Mouse (Mus musculus): Measurements from ENCODE around the gene Zfp689. TPM values are rescaled to one million over a fixed set of nuclear protein-coding genes. Genes with fewer than 3 reads are reported as not detected.

The Zfp689 gene
- polyA plus RNA-seq, 1 experiment from 2014 or later: 15.7 TPM

DNA sequence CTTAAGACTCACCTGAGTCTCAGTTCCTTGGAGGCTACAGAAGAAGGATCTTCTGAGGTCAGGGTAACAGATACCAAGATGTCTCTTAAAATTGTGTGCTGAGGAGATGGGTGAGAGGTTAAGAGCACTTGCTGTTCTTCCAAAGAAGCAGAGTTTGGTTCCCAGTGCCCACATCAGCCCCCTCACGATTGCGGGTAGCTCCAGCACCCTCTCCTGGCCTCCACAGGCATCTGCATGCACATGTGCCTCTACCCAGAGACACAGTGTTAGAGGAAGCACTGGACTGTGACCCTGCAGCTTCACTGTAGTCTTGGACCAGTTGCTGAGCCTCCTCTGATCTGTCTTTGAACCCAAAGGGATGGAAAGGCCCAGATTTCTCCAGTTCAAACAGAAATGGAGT lies 46.0 kb downstream of the Zfp689 start:
- no peak overlapping the region for H3K4me3 ChIP-seq (ENCODE audit: low read depth, low read length)
- H3K4me1 ChIP-seq (replicated peaks; ENCODE audit: control insufficient read depth, insufficient read depth, low read length): no peaks in the 10 kb centered on the region
- DNase-seq (ENCODE audit: low spot score) (no peak), ATAC-seq (replicated peaks; ENCODE audit: low FRiP score) (no peak)
- no peaks in the 10 kb centered on the region for H3K27me3 ChIP-seq (ENCODE audit: control insufficient read depth, insufficient read depth, low read length)
- H3K9ac ChIP-seq (ENCODE audit: low read length): no peak overlapping the region
- no peaks in the 10 kb centered on the region for H3K9me3 ChIP-seq (ENCODE audit: control insufficient read depth, low read length)
- H3K36me3 ChIP-seq (ENCODE audit: control insufficient read depth, insufficient read depth, low read length): no peaks in the 10 kb centered on the region
- H3K4me2 ChIP-seq (ENCODE audit: low read depth, low read length, severe bottlenecking): no peak overlapping the region
- H3K27ac ChIP-seq (ENCODE audit: low read depth, low read length): no peak overlapping the region
- 55% methylated on average over 2 of the region's 2 CpGs for WGBS

DNA sequence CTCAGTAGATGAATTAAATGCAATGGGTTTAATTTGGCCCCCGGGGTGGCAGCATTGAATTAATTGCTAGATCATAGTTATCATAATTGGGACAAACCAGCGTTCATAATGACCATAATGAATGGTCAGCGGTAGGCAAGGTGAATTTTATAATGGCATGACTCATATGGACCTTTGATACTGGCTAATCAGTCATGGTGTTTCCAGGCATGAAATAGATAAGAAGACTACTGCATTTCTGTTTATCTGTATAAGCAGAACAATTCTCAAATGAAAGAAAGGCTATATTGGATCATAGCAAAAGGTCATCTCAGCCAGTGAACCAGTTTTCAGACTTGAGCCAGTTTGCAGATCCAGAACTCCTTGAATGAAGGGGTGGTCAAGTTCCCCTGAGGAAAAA lies 48.6 kb downstream of the Zfp689 start:
- Histone ChIP-seq H3K9me3 (ENCODE audit: control insufficient read depth, low read length) (no peaks in the 10 kb centered on the region), H3K9ac (ENCODE audit: low read length) (no peak overlapping the region), H3K27ac (ENCODE audit: low read depth, low read length) (no peak overlapping the region), H3K4me3 (ENCODE audit: low read depth, low read length) (no peak overlapping the region), H3K27me3 (ENCODE audit: control insufficient read depth, insufficient read depth, low read length) (no peaks in the 10 kb centered on the region), H3K4me1 (replicated peaks; ENCODE audit: control insufficient read depth, insufficient read depth, low read length) (no peaks in the 10 kb centered on the region), H3K36me3 (ENCODE audit: control insufficient read depth, insufficient read depth, low read length) (no peaks in the 10 kb centered on the region), H3K4me2 (ENCODE audit: low read depth, low read length, severe bottlenecking) (no peak overlapping the region)
- no peak for DNase-seq (ENCODE audit: low spot score)
- no peak for ATAC-seq (replicated peaks; ENCODE audit: low FRiP score)
- WGBS: 78% methylated on average over 3 of the region's 3 CpGs

DNA sequence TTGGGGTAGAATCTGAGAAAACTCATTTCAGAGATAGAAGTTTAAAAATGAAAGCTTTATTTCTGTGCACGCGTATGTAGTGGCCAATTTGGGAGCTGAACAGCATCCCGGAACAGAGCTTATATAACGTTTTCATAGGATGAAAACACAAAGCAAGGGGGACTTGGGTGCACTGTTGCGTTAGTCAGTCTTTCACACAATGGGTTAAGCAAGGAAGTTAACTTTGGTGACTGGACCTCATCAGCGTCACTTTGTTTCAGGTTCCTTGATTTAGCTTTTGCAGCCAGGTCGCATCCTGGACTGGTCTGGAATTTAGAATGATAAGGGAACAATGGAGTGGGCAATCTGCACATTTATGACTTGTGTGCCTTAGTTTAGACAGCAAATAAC lies 55.0 kb downstream of the Zfp689 start:
- Histone ChIP-seq H3K9me3 (ENCODE audit: control insufficient read depth, low read length) (no peaks in the 10 kb centered on the region), H3K4me1 (replicated peaks; ENCODE audit: control insufficient read depth, insufficient read depth, low read length) (no peaks in the 10 kb centered on the region), H3K27ac (ENCODE audit: low read depth, low read length) (no peak overlapping the region), H3K4me3 (ENCODE audit: low read depth, low read length) (peak overlapping the region; percentile 65), H3K36me3 (ENCODE audit: control insufficient read depth, insufficient read depth, low read length) (no peaks in the 10 kb centered on the region), H3K4me2 (ENCODE audit: low read depth, low read length, severe bottlenecking) (peak overlapping the region; percentile 80), H3K9ac (ENCODE audit: low read length) (peak overlapping the region; percentile 50), H3K27me3 (ENCODE audit: control insufficient read depth, insufficient read depth, low read length) (no peaks in the 10 kb centered on the region)
- 31% methylated on average over 7 of the region's 7 CpGs for WGBS
- peak; percentile 32; the same call in 1 of the 2 replicates for ATAC-seq (replicated peaks; ENCODE audit: low FRiP score)
- DNase-seq (ENCODE audit: low spot score): no peak

DNA sequence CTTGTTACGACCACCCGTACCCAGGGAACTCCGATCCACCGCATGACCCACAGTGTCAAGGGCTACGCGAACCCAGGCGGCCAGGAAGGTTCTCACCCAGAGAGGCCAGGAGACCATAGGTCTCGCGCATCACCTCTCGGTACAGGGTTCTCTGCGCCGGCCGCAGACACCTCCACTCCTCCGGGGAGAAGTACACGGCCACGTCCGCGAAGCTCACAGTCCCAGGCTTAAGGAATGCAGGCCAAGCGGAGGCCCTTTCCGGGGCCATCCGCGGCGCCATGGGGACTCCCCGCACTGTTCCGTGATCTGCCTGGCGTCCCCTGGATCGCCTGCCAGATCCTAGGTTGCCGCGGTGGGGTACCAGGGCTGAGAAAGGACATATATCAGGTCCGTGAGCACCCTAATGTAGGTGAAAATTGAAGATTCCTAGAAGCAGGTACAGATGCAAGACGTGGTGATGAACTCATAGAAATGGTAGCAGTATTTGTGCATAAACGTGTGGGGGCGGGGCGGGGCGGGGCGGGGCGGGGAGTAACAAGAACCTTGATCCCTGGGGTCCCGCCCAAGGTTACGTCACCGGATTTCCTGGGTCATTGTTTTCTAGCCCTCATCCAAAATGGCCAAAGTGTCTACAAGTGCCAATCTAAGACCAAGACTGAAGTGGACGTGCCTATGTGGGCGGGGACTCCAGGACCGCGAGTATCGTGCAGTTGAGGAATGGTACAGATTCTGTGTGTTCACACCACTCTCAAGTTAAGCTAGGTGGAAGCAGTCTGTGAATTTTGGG lies 55.6 kb downstream of the Zfp689 start, which contains the start of gene E430018J23Rik:
Gene E430018J23Rik, minus strand, starts transcription at position 473 of the 787 bp plus-strand sequence.
- peak within 1 kb of the TSS; percentile 87 for H3K9ac ChIP-seq (ENCODE audit: low read length)
- 1% methylated on average over 45 of the region's 45 CpGs for WGBS
- peak within 1 kb of the TSS; percentile 65 for H3K4me3 ChIP-seq (ENCODE audit: low read depth, low read length)
- peak within 1 kb of the TSS; percentile 80 for H3K4me2 ChIP-seq (ENCODE audit: low read depth, low read length, severe bottlenecking)
- peak; percentile 97 for ATAC-seq (replicated peaks; ENCODE audit: low FRiP score)
- no peaks in the 10 kb centered on the region for H3K4me1 ChIP-seq (replicated peaks; ENCODE audit: control insufficient read depth, insufficient read depth, low read length)
- no peaks in the 10 kb centered on the region for H3K36me3 ChIP-seq (ENCODE audit: control insufficient read depth, insufficient read depth, low read length)
- H3K27ac ChIP-seq (ENCODE audit: low read depth, low read length): 0 out of 2 replicates have a peak within 1 kb of the TSS, but pooled peaks have one; percentile 41
- H3K9me3 ChIP-seq (ENCODE audit: control insufficient read depth, low read length): no peaks in the 10 kb centered on the region
- peak; percentile 95 for DNase-seq (ENCODE audit: low spot score)
- no peaks in the 10 kb centered on the region for H3K27me3 ChIP-seq (ENCODE audit: control insufficient read depth, insufficient read depth, low read length)

DNA sequence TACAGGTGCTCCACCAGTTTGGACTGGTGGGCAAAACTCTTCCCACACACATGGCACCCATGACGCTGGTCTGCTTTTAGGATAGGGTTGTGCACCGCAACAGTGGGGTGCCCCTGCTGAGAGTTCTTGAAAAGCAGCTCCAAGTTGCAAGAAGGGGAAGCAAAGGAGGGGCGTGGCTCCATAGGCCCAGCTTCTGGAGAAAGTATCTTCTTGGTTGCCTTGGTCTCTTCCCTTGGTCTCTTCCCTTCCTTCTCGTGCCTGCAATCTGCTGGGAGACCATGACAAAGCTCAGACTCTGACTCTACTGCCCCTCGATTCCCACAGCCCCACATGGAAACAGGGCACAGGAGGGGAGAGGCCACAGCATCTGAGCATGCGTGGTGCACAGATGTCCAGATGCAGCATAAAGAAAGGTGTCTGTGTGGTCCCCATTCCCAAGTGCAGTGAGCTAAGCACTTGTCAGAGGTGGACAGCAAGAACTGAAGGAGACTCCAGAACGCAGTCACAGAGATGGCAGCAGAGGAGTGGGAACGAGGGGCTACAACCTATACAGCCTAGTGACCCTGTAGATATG lies 56.6 kb downstream of the Zfp689 start:
- Histone ChIP-seq H3K9me3 (ENCODE audit: control insufficient read depth, low read length) (no peaks in the 10 kb centered on the region), H3K36me3 (ENCODE audit: control insufficient read depth, insufficient read depth, low read length) (no peaks in the 10 kb centered on the region), H3K4me3 (ENCODE audit: low read depth, low read length) (peak overlapping the region; percentile 65; the same call in 1 of the 2 replicates), H3K4me2 (ENCODE audit: low read depth, low read length, severe bottlenecking) (peak overlapping the region; percentile 80), H3K9ac (ENCODE audit: low read length) (0 out of 2 replicates have a peak overlapping the region, but pooled peaks have one; percentile 87), H3K27me3 (ENCODE audit: control insufficient read depth, insufficient read depth, low read length) (no peaks in the 10 kb centered on the region), H3K27ac (ENCODE audit: low read depth, low read length) (no peak overlapping the region), H3K4me1 (replicated peaks; ENCODE audit: control insufficient read depth, insufficient read depth, low read length) (no peaks in the 10 kb centered on the region)
- 92% methylated on average over 8 of the region's 8 CpGs for WGBS
- DNase-seq (ENCODE audit: low spot score) (no peak), ATAC-seq (replicated peaks; ENCODE audit: low FRiP score) (no peak)

Small RNA genes lying within 50 kb of the gene (microRNA-seq; reads per million reads assigned to microRNA genes)
- gene Gm47278 (ENCODE audit: insufficient number of aligned reads) (not detected), gene Mir7060 (ENCODE audit: insufficient number of aligned reads) (not detected)

Other genes starting within 250 kb of the Zfp689 start
- 31.7 and 36.5 TPM in 2 replicates for gene Tbc1d10b, start 240.7 kb downstream of the Zfp689 start, polyA plus RNA-seq (2014; fragmentation: Nextera tagmentation; extraction: Ambion mirVana)
- gene Mylpf, start 240.3 kb downstream of the Zfp689 start, polyA plus RNA-seq (2014; fragmentation: Nextera tagmentation; extraction: Ambion mirVana): 11.2 and 11.3 TPM in 2 replicates
- gene Zfp553, start 216.1 kb downstream of the Zfp689 start, polyA plus RNA-seq (2014; fragmentation: Nextera tagmentation; extraction: Ambion mirVana): 41.8 and 43.3 TPM in 2 replicates
- 32.8 and 36.6 TPM in 2 replicates for gene Sept1, start 216.0 kb downstream of the Zfp689 start, polyA plus RNA-seq (2014; fragmentation: Nextera tagmentation; extraction: Ambion mirVana)
- gene Zfp771, start 204.9 kb downstream of the Zfp689 start, polyA plus RNA-seq (2014; fragmentation: Nextera tagmentation; extraction: Ambion mirVana): 53.8 and 62.5 TPM in 2 replicates
- gene Dctpp1, start 188.4 kb downstream of the Zfp689 start, polyA plus RNA-seq (2014; fragmentation: Nextera tagmentation; extraction: Ambion mirVana): 265 and 279 TPM in 2 replicates
- gene Sephs2, start 175.1 kb downstream of the Zfp689 start, polyA plus RNA-seq (2014; fragmentation: Nextera tagmentation; extraction: Ambion mirVana): 86.2 and 87.0 TPM in 2 replicates
- 0.21 and 0.29 TPM in 2 replicates for gene Itgal, start 152.9 kb downstream of the Zfp689 start, polyA plus RNA-seq (2014; fragmentation: Nextera tagmentation; extraction: Ambion mirVana)
- gene Zfp768, start 103.6 kb downstream of the Zfp689 start, polyA plus RNA-seq (2014; fragmentation: Nextera tagmentation; extraction: Ambion mirVana): 5.3 and 5.5 TPM in 2 replicates
- gene Zfp747, start 73.1 kb downstream of the Zfp689 start, polyA plus RNA-seq (2014; fragmentation: Nextera tagmentation; extraction: Ambion mirVana): 8.5 and 8.6 TPM in 2 replicates
- gene 9130019O22Rik, start 62.0 kb downstream of the Zfp689 start, polyA plus RNA-seq (2014; fragmentation: Nextera tagmentation; extraction: Ambion mirVana): 5.0 and 5.3 TPM in 2 replicates
- gene E430018J23Rik, start 55.5 kb downstream of the Zfp689 start, polyA plus RNA-seq (2014; fragmentation: Nextera tagmentation; extraction: Ambion mirVana): 5.9 and 6.8 TPM in 2 replicates
- 7.2 and 7.4 TPM in 2 replicates for gene Zfp764, start 42.3 kb downstream of the Zfp689 start, polyA plus RNA-seq (2014; fragmentation: Nextera tagmentation; extraction: Ambion mirVana)
- 35.4 and 35.7 TPM in 2 replicates for gene Zfp688, start 27.1 kb downstream of the Zfp689 start, polyA plus RNA-seq (2014; fragmentation: Nextera tagmentation; extraction: Ambion mirVana)
- 70.7 and 77.3 TPM in 2 replicates for gene Prr14, start 10.5 kb upstream of the Zfp689 start, polyA plus RNA-seq (2014; fragmentation: Nextera tagmentation; extraction: Ambion mirVana)
- gene Fbrs, start 30.0 kb upstream of the Zfp689 start, polyA plus RNA-seq (2014; fragmentation: Nextera tagmentation; extraction: Ambion mirVana): 13.6 and 14.7 TPM in 2 replicates
- gene Srcap, start 62.8 kb upstream of the Zfp689 start, polyA plus RNA-seq (2014; fragmentation: Nextera tagmentation; extraction: Ambion mirVana): 91.6 and 93.5 TPM in 2 replicates
- gene Gm42715, start 70.4 kb upstream of the Zfp689 start, polyA plus RNA-seq (2014; fragmentation: Nextera tagmentation; extraction: Ambion mirVana): 23.3 and 24.7 TPM in 2 replicates
- 10.2 and 13.0 TPM in 2 replicates for gene Tmem265, start 112.2 kb upstream of the Zfp689 start, polyA plus RNA-seq (2014; fragmentation: Nextera tagmentation; extraction: Ambion mirVana)
- gene Phkg2, start 124.2 kb upstream of the Zfp689 start, polyA plus RNA-seq (2014; fragmentation: Nextera tagmentation; extraction: Ambion mirVana): 57.9 and 60.5 TPM in 2 replicates
- gene Ccdc189, start 139.4 kb upstream of the Zfp689 start, polyA plus RNA-seq (2014; fragmentation: Nextera tagmentation; extraction: Ambion mirVana): 13.5 and 17.7 TPM in 2 replicates
- gene Rnf40, start 139.6 kb upstream of the Zfp689 start, polyA plus RNA-seq (2014; fragmentation: Nextera tagmentation; extraction: Ambion mirVana): 59.1 and 66.3 TPM in 2 replicates
- 33.4 and 36.6 TPM in 2 replicates for gene Zfp629, start 166.6 kb upstream of the Zfp689 start, polyA plus RNA-seq (2014; fragmentation: Nextera tagmentation; extraction: Ambion mirVana)